Mouse (Mus musculus) ES-E14 (cell line): Measurements from ENCODE around the gene Plvap. TPM values are rescaled to one million over a fixed set of nuclear protein-coding genes. Genes with fewer than 3 reads are reported as not detected.

Experiments
- DNase-seq: peaks from one replicate; pipeline ENCODE4 v3.0.0-alpha.2; 2013; ENCODE audit warnings: low read depth, low spot score
- H3K27ac ChIP-seq: 2 replicates; pipeline ENCODE4 v1.5.1; 2012; ENCODE audit warnings: low read depth, mild to moderate bottlenecking, low read length, moderate library complexity, mixed read lengths; ENCODE audit not compliant: poor library complexity, insufficient read depth, severe bottlenecking
- H3K36me3 ChIP-seq: 2 replicates; pipeline ENCODE4 v1.6.1; 2012; ENCODE audit warnings: mild to moderate bottlenecking, low read length, moderate library complexity, mixed read lengths; ENCODE audit not compliant: control insufficient read depth, poor library complexity, insufficient read depth, severe bottlenecking
- H3K4me1 ChIP-seq, 2 experiments: fragments of 150-350 bp in 1 of 2; sonication (generic) in 1 of 2; 2 replicates each; pipeline ENCODE4 v1.6.1; 2012; ENCODE audit warnings: low read length in 2 of 2, mild to moderate bottlenecking in 1 of 2, mixed read lengths in 1 of 2; ENCODE audit not compliant: control insufficient read depth in 2 of 2, insufficient read depth in 2 of 2, poor library complexity in 1 of 2
- H3K4me3 ChIP-seq, 2 experiments: fragments of 150-350 bp in 1 of 2; sonication (generic) in 1 of 2; 2 replicates each; pipeline ENCODE4 v1.5.1; 2012; ENCODE audit warnings: low read length in 2 of 2, low read depth in 1 of 2, mild to moderate bottlenecking in 1 of 2, mixed read lengths in 1 of 2; ENCODE audit not compliant: insufficient read depth in 1 of 2, poor library complexity in 1 of 2, severe bottlenecking in 1 of 2
- H3K9ac ChIP-seq: 2 replicates; pipeline ENCODE4 v1.6.1; 2012; ENCODE audit warnings: low read depth, mild to moderate bottlenecking, low read length, mixed read lengths; ENCODE audit not compliant: poor library complexity, insufficient read depth, severe bottlenecking
- H3K9me3 ChIP-seq: fragments of 150-350 bp; sonication (generic); 2 replicates; pipeline ENCODE4 v1.6.1; 2012; ENCODE audit warnings: low read depth, mild to moderate bottlenecking, low read length; ENCODE audit not compliant: control insufficient read depth, insufficient read depth
- CHD2 ChIP-seq: IDR thresholded peaks from 2 replicates; pipeline ENCODE4 v1.6.1; 2014; ENCODE audit warnings: mild to moderate bottlenecking, low read depth, low read length, inconsistent platforms
- HCFC1 ChIP-seq: IDR thresholded peaks from 2 replicates; pipeline ENCODE4 v1.6.1; 2012; ENCODE audit warnings: low read length, inconsistent platforms, borderline replicate concordance; ENCODE audit not compliant: insufficient read depth
- MAFK ChIP-seq: IDR thresholded peaks from 2 replicates; pipeline ENCODE4 v1.6.1; 2014; ENCODE audit warnings: mild to moderate bottlenecking, low read depth, low read length, inconsistent platforms; ENCODE audit not compliant: insufficient read depth
- ZC3H11A ChIP-seq: IDR thresholded peaks from 2 replicates; pipeline ENCODE4 v1.6.1; 2012; ENCODE audit warnings: low read depth, mild to moderate bottlenecking, inconsistent platforms, low read length, borderline replicate concordance
- ZNF384 ChIP-seq: IDR thresholded peaks from 2 replicates; pipeline ENCODE4 v1.6.1; 2012; ENCODE audit warnings: low read depth, low read length, inconsistent platforms
- in situ Hi-C, 2 experiments: fragments of 600-800 bp; cut with MboI; formaldehyde crosslinking; loops; one replicate each; pipeline ENCODE4 v1.15.1; 2025; ENCODE audit warnings: low sequenced_read_pairs in 2 of 2, inconsistent platforms in 1 of 2; ENCODE audit not compliant: unreplicated experiment in 2 of 2
- total RNA-seq: library from RNA; depleted of rRNA; stranded (reverse); fragments of 300-350 nt; gene quantifications from 2 replicates; pipeline ENCODE4 v1.2.3, GENCODE M21; 2012

The Plvap gene
- total RNA-seq, 1 experiment: 2.5 TPM

DNA sequence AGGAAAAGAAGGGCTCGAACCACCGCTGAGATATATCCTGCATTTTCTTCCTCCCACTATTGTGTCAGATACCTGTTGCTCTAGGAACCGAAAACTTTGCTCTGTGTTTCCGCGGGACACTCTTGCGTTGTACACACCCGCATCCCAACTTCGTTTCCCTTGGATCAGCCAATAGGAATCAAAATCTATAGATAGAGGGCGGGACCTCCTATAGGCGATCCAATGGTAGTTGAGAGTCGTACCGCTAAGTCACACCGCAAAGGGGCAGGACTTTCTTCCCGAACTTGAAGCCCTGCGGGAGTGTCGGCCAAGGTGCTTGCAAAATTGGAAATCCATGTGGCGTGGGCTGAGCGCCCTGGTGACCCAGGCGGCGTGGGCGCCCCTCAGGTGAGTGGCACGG is 23.1 kb downstream of the Plvap start:
- Histone ChIP-seq H3K36me3 (peaks cover 31% of the 10 kb centered on the region), H3K4me1 (peaks cover 0 to 14% of the 10 kb centered on the region in 2 experiments; a peak in 1 of 4 replicates), H3K9ac (peak overlapping the region; percentile 82), H3K4me3 (peak overlapping the region; percentile 81 to 93), H3K9me3 (no peaks in the 10 kb centered on the region), H3K27ac (0 out of 2 replicates have a peak overlapping the region, but pooled peaks have one; percentile 75)
- in situ Hi-C loops: no loop called here
- TF ChIP-seq CHD2 (peak; percentile 89), ZC3H11A (no peak), ZNF384 (0 out of 2 replicates have a peak, but pooled peaks have one; percentile 30), MAFK (no peak), HCFC1 (peak; percentile 84)
- peak; percentile 96 for DNase-seq

DNA sequence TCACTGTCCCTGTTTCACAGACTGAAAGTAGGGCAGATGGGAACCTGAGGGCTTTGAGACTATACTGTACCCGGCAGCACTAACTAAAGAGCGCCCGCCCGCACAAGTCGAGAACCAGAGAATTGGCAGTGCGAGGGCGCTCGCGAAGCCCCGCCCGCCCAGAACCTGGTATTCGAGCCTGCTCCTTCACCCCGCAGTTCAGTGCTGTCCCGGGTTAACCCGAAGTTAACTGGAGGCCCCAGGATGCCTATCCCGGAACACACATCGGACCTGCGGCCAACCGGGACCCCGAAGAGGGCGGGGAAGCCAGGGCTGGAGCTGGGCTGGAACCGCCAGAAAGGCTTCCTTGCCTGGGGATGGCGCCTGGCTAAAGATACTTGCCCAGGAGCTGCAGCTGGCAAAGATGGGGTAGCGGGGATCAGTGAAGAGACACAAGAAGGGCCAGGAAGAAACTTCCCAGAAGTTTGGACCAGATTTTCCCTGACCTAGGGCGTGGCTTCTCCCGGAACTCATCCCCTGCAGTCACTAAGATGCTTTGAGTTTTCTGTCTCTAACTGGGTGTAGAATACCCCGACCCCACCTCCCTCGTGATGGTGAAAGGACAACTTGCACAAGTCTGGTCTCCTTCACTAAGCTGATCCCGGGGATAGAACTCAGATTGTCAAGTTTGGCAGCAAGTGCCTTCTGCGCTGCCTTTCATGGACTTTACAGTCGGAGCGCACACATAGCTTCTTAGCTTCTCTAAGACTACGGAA is 23.7 kb downstream of the Plvap start, which contains the start of gene Gtpbp3:
TSS of gene Gtpbp3 (plus strand) at position 413 of the 755 bp plus-strand sequence.
- DNase-seq: no peak
- peak within 1 kb of the TSS; percentile 75; the same call in 1 of the 2 replicates for H3K27ac ChIP-seq
- H3K4me3 ChIP-seq: peak within 1 kb of the TSS; percentile 81 to 93
- in situ Hi-C loops: no loop called here
- H3K36me3 ChIP-seq: peaks cover 30% of the 10 kb centered on the region
- peak within 1 kb of the TSS; percentile 82 for H3K9ac ChIP-seq
- H3K4me1 ChIP-seq: peaks cover 0 to 14% of the 10 kb centered on the region in 2 experiments; a peak in 1 of 4 replicates
- TF ChIP-seq CHD2: no peak
- H3K9me3 ChIP-seq: no peaks in the 10 kb centered on the region

DNA sequence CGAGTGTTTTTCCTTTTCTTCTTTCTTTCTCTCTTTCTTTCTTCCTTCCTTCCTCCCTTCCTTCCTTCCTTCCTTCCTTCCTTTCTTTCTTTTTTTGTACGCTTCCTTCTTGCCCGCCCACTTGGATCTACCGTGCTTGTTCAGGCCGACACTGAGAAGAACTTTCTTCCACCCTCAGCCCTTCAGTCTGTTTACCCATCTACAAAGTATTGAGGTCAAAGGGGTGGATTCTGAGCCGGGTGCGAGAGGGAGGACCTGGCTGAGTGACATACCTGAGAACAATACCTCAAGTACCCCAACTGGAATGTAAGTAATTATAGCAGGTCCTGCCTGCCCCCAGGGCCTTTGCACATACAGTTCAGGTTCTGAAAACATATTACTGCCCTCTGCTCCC is 25.4 kb downstream of the Plvap start:
- TF ChIP-seq ZNF384: no peak
- no peak for DNase-seq

DNA sequence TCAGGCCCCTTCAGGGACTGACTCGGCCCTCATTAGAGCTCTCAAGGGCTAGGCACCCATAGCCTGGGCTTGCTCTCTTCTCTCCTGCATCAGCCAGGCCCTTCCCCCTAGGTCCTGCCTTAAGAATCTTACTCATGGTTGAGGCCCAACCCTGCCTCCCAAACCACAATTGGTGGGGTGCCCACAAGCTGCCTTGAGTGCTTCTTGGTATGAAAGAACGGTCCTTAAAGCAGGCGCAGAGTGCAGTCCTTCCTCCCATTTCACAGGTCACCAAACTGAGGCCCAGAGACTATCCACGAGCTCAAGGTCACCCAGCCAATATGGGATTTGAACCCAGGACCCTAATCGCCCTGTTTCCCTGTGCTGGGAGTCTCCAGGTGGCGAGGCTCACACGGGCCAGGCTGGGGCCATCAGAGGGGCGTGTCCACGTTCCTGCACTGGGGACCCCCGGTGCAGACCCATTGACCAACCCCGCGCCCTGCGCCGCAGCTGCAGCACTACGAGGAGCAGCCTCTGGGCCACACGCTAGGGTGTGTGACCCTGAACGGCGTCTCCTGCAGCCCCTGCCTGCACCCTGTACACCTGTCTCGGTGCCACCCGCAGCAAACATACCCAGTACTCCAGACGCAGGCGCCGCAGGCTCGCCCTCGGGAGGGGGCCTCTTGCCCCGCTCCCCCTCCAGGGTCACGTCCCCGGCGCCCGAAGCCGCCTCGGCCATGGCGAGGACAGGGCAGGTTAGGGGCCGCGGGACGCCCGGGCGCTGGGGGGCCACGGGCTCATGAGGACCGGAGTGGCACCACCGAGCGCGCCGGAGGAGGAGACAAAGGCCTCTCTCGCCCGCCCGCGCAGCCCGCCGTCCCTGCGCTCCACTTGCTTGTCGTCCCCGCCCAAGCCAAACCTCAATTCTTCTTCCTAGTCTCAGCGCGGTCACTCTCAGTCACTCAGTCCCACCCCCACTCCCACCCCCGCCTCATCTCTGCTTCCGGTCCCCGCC is 26.1 kb downstream of the Plvap start, which contains the start of gene Ano8:
TSS of gene Ano8 (minus strand) at position 822 of the 994 bp plus-strand sequence.
- H3K36me3 ChIP-seq: peaks cover 8% of the 10 kb centered on the region
- peak within 1 kb of the TSS; percentile 75 to 81 for H3K4me3 ChIP-seq
- TF ChIP-seq ZC3H11A (no peak), MAFK (no peak), HCFC1 (no peak), CHD2 (no peak), ZNF384 (no peak)
- peaks cover 0 to 15% of the 10 kb centered on the region in 2 experiments; a peak in 1 of 4 replicates for H3K4me1 ChIP-seq
- H3K9ac ChIP-seq: peak within 1 kb of the TSS; percentile 74; the same call in 1 of the 2 replicates
- in situ Hi-C loops: no loop called here
- H3K9me3 ChIP-seq: no peaks in the 10 kb centered on the region
- no peak for DNase-seq
- no peak within 1 kb of the TSS for H3K27ac ChIP-seq

More for the DNA sequence above, 25.4 kb downstream of the Plvap start:
- peaks cover 0 to 15% of the 10 kb centered on the region in 2 experiments; a peak in 1 of 4 replicates for H3K4me1 ChIP-seq
- no peak overlapping the region for H3K27ac ChIP-seq
- no peak overlapping the region for H3K4me3 ChIP-seq
- no peaks in the 10 kb centered on the region for H3K9me3 ChIP-seq
- H3K36me3 ChIP-seq: peaks cover 14% of the 10 kb centered on the region
- H3K9ac ChIP-seq: no peak overlapping the region
- in situ Hi-C loops: no loop called here
